Mouse (Mus musculus) thymus, adult 2 months (tissue): ENCODE results near the gene Agmo. TPM values are rescaled to one million over a fixed set of nuclear protein-coding genes. Genes with fewer than 3 reads are reported as not detected.
A peak's percentile ranks its signal among the peaks of the same experiment; 100 is the strongest.

Experiments
- DNase-seq: peaks from one replicate; pipeline ENCODE4 v3.0.0; 2021
- H3K27ac ChIP-seq: fragments of 200-500 bp; 2 replicates; pipeline ENCODE4 v1.5.1; 2012; ENCODE audit warnings: low read length, control low read depth; ENCODE audit not compliant: control insufficient read depth, insufficient read depth
- H3K27me3 ChIP-seq: fragments of 200-500 bp; 2 replicates; pipeline ENCODE4 v1.6.1; 2012; ENCODE audit warnings: mild to moderate bottlenecking, low read length, moderate library complexity, mixed read lengths; ENCODE audit not compliant: control insufficient read depth, insufficient read depth
- H3K36me3 ChIP-seq: fragments of 200-500 bp; 2 replicates; pipeline ENCODE4 v1.6.1; 2012; ENCODE audit warnings: mild to moderate bottlenecking, low read length, moderate library complexity; ENCODE audit not compliant: control insufficient read depth, insufficient read depth
- H3K4me1 ChIP-seq: fragments of 200-500 bp; replicated peaks from 2 replicates; pipeline ENCODE4 v1.6.1; 2012; ENCODE audit warnings: low read length; ENCODE audit not compliant: control insufficient read depth, insufficient read depth
- H3K4me3 ChIP-seq: fragments of 200-500 bp; 2 replicates; pipeline ENCODE4 v1.5.1; 2012; ENCODE audit warnings: mild to moderate bottlenecking, low read length, control low read depth, moderate library complexity; ENCODE audit not compliant: control insufficient read depth, insufficient read depth
- CTCF ChIP-seq: fragments of 200-500 bp; IDR thresholded peaks from 2 replicates; pipeline ENCODE4 v1.5.1; 2012; ENCODE audit warnings: mild to moderate bottlenecking, control low read depth, low read length, moderate library complexity, borderline replicate concordance; ENCODE audit not compliant: control insufficient read depth, poor library complexity, insufficient read depth; ENCODE audit errors: extremely low read depth
- POLR2A ChIP-seq: fragments of 200-500 bp; IDR thresholded peaks from 2 replicates; pipeline ENCODE4 v1.6.1; 2012; ENCODE audit warnings: mild to moderate bottlenecking, low read length, control low read depth, moderate library complexity; ENCODE audit not compliant: control insufficient read depth, poor library complexity, insufficient read depth; ENCODE audit errors: extremely low read depth
- WGBS: fragments of 180-500 bp; shearing (Covaris S2); methylation state at CpG from one replicate; pipeline ENCODE4 v1.1.7; 2018; 5-methylcytosine and 5-hydroxymethylcytosine counted together
- polyA plus RNA-seq: library from polyadenylated mRNA; depleted of rRNA; stranded (reverse); fragments of >200 nt; gene quantifications from 2 replicates; pipeline ENCODE4 v1.2.3, GENCODE M21; 2012

Gene Agmo
- polyA plus RNA-seq, 1 experiment = 1.3 TPM

GRCm38 (mm10) chr12:37450366-37451156 lies 209.1 kb downstream of the Agmo start:
- H3K27ac ChIP-seq = no peak overlapping the region
- H3K36me3 ChIP-seq = no peaks in the 10 kb centered on the region
- no peak for TF ChIP-seq POLR2A
- TF ChIP-seq CTCF = no peak
- no peaks in the 10 kb centered on the region for H3K4me1 ChIP-seq
- H3K27me3 ChIP-seq = no peaks in the 10 kb centered on the region
- DNase-seq = peak; percentile 27
- WGBS = 19% methylated on average over 6 of the region's 6 CpGs
- H3K4me3 ChIP-seq = no peak overlapping the region

DNA sequence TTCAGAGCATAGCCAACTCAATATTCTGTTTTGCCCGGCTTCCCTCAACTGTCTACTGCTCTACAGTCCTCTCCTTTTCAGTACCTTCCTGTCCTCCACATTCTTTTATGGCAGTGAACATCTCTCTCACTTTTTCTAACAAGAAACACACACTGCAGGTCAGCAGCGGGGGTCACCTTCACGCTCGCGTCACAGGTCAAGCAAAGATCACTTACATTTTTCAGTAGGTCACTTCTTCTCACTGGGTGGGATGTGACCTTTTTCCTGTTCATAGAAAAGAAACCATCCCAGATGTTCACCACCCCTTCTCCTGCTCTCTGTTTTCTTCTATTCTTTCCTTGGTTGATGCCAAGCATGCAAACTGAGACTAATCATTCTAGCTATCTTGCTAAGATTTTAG lies 230.2 kb downstream of the Agmo start:
- no peak overlapping the region for H3K4me3 ChIP-seq
- no peak overlapping the region for H3K27ac ChIP-seq
- 93% methylated on average over 5 of the region's 5 CpGs for WGBS
- no peak for TF ChIP-seq POLR2A
- TF ChIP-seq CTCF = no peak
- H3K4me1 ChIP-seq = no peaks in the 10 kb centered on the region
- H3K27me3 ChIP-seq = no peaks in the 10 kb centered on the region
- no peaks in the 10 kb centered on the region for H3K36me3 ChIP-seq
- DNase-seq = no peak

DNA sequence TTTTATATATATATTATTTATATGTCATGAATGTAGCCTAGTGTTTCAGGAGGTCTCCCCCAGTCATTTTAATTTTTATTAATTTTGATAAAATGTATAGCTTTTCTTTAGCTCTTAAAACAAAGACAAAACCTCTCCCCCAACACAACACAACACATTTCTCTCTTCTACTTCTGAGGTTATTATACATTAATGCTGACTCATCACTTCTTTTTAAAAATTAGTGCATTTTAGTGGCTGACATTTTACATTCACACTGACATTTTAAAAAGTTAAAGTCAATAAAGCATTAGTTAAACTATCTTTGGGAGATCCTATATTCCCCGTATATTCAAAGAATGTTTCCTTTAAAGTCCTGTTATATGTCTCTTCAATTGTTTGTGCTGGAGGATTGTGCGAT lies 235.4 kb downstream of the Agmo start:
- TF ChIP-seq CTCF (no peak), POLR2A (no peak)
- Histone ChIP-seq H3K27me3 (no peaks in the 10 kb centered on the region), H3K36me3 (no peaks in the 10 kb centered on the region), H3K4me1 (no peaks in the 10 kb centered on the region), H3K4me3 (no peak overlapping the region), H3K27ac (no peak overlapping the region)
- DNase-seq = no peak
- 98% methylated on average over 2 of the region's 2 CpGs for WGBS

- 88% methylated on average over 3 of the region's 3 CpGs for WGBS
- H3K27me3 ChIP-seq = no peaks in the 10 kb centered on the region
- no peak overlapping the region for H3K27ac ChIP-seq
- no peak for DNase-seq
- H3K4me1 ChIP-seq = no peaks in the 10 kb centered on the region
- no peak for TF ChIP-seq CTCF
- no peak for TF ChIP-seq POLR2A
- no peak overlapping the region for H3K4me3 ChIP-seq
- no peaks in the 10 kb centered on the region for H3K36me3 ChIP-seq
Measured at GRCm38 (mm10) chr12:37487991-37488390, 246.6 kb downstream of the Agmo start.

DNA sequence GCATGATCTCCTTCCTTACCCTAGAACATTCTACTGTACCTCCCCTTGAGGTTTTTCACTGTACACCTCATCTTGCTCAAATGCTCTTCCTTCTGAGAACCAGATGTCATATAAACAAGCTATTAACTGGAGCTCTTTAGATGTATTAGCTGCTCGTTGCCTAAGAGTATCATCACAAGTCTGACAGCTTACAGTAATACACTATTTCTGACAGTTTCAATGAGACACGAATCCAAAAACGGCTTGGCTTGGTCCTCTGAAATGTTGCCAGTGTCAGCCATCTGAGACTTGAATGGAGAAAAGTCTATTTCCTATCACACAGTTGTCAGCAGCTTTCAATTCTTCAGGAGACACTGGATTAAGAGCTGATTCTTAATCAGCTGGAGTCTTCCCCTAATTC lies 257.4 kb downstream of the Agmo start:
- no peak for TF ChIP-seq POLR2A
- no peak overlapping the region for H3K27ac ChIP-seq
- WGBS = 86% methylated on average over 3 of the region's 3 CpGs
- H3K27me3 ChIP-seq = no peaks in the 10 kb centered on the region
- no peak overlapping the region for H3K4me3 ChIP-seq
- no peaks in the 10 kb centered on the region for H3K4me1 ChIP-seq
- no peak for DNase-seq
- no peaks in the 10 kb centered on the region for H3K36me3 ChIP-seq

- Histone ChIP-seq H3K4me1 (no peaks in the 10 kb centered on the region), H3K36me3 (no peaks in the 10 kb centered on the region), H3K4me3 (no peak overlapping the region), H3K27ac (no peak overlapping the region), H3K27me3 (no peaks in the 10 kb centered on the region)
- 66% methylated on average over 1 of the region's 1 CpGs for WGBS
- TF ChIP-seq CTCF (no peak), POLR2A (no peak)
- DNase-seq = no peak
Measured at GRCm38 (mm10) chr12:37507406-37507805, 266.0 kb downstream of the Agmo start.

DNA sequence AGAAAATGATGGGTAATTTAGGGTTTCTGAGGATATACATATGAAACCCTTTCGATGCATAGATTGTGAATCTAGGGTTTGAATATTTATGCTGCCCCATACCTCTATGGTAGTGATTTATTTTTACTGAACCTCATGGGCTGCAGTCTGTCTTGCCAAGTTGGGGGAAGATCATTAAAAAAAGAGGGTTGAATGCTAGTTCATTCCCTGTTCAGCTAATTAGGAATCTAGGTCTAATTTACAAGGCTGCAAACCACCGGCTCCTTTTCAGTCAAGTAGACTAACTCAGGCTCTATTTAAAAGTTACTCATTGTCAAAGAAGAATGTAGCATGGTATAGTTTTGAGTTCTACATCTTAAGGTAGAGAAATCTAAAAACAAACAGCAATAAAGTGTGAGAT lies 266.4 kb downstream of the Agmo start:
- Histone ChIP-seq H3K27me3 (no peaks in the 10 kb centered on the region), H3K36me3 (no peaks in the 10 kb centered on the region), H3K27ac (no peak overlapping the region), H3K4me3 (no peak overlapping the region), H3K4me1 (no peaks in the 10 kb centered on the region)
- TF ChIP-seq POLR2A (no peak), CTCF (no peak)
- WGBS = 95% methylated on average over 2 of the region's 2 CpGs
- DNase-seq = no peak
